Mouse (Mus musculus): ENCODE results near the gene Aldh2.
"Not testable (repeated sequence)": the region's sequence is repeated elsewhere in the genome, so short reads cannot be mapped to it uniquely, and the experiment has no call there.

The Aldh2 gene

DNA sequence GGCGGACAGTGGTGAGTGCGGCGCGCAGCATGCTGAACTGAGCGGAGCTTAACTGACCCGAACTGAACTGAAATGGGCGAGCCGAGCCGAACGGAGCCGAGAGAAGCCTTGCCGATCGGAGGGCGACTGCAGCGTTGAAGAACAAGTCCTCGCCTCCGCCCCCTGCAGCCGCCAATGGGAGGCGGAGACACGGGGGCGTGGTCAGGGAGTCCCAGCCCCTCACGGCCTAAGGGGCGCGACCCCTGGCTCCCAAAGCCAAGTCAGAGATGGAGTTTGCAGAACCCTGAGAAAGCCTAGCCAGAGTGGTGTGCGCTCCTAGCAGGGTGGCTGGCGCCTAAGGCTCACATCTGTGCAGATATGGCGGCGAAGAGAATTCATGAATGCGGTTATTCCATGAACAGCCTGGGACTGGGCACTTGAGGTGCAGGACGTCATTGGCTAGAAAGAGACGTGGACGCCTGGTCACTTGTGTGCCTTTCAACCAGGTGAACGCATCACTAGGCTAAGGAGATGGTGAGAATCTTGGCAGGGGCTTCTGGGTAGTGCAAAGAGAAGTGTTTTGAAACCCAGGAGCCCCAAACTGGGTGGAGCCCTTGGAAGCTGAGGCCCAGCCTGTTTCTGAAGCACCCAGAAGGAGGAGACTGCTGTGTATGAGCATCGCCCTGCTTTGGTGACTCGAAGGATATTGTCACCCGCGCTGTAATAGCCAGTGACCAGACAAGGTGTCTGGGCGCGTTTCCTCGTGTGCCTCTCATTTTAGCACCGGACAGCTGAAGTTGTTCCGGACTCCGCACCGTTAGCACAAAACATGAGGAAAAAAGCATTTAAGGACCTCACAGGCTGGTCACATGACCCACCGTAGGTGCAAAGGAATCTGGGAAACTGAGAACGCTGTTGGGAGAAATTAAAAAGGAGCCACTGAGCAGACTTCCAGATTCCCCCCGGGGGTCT lies at the start of gene Aldh2:
TSS of gene Aldh2 (minus strand) at position 374 of the 951 bp plus-strand sequence.
- peak; percentile 61; the same call in 1 of the 2 replicates for ATAC-seq (ENCODE audit: insufficient number of reproducible peaks, low FRiP score, low TSS enrichment)

DNA sequence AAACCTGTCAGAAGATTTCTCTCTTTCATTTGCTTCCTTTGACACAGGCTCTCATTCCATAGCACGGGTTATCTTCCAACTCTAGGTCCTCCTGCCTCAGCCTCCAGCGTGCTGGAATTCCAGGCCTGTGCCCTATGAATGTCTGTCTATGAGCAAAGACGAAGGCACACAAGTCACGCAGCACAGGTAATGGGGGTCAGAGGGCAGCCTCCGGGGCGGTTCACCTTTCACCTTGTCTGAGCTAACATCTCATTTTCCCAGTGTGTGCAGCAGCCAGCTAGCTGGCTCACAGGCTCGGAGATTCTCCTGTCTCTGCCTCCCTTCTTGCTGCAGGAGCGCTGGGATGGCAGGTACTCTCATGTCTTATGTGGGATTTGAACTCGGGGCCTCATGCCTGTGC lies 46.0 kb upstream of the Aldh2 start:
- no peak for ATAC-seq (ENCODE audit: insufficient number of reproducible peaks, low FRiP score, low TSS enrichment)

DNA sequence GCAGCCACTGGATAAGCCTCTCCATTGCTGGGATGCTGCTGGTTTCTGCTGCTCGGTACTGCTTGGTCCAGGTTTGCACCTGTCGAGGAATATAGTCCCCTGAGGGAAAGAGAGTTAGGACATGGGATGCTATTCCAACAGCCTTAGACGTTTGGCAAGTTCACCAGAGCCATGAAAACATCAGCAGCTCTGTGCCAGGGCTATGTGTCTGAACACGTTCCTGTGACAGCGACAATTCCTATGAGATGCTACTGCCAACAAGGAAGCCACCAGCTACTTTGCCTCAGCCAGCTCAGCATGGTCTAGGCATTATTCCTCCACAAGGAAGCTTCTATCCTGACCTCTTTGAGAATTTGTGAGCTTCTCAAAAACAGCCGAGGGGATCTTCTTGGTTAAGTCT lies 43.7 kb upstream of the Aldh2 start:
- no peak for ATAC-seq (ENCODE audit: insufficient number of reproducible peaks, low FRiP score, low TSS enrichment)

DNA sequence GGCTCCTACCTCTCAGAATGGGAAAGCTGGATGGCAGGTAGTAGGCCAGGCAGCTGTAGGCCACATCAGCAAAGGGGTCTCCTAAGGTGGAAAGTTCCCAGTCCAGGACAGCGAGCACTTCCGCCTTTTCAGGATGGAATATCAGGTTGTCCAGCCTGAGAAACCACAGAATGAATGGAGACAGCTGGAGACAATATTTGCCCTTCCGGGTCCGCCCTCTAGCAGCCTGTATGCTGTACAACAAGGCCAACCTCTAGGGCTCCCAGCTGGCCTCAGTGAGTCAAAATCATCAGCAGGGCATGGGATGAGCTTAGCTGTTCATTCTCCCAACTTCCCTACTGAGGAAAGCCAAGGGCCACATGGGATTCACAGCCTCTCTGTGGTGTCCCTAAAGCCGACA lies 41.0 kb upstream of the Aldh2 start:
- no peak for ATAC-seq (ENCODE audit: insufficient number of reproducible peaks, low FRiP score, low TSS enrichment)

DNA sequence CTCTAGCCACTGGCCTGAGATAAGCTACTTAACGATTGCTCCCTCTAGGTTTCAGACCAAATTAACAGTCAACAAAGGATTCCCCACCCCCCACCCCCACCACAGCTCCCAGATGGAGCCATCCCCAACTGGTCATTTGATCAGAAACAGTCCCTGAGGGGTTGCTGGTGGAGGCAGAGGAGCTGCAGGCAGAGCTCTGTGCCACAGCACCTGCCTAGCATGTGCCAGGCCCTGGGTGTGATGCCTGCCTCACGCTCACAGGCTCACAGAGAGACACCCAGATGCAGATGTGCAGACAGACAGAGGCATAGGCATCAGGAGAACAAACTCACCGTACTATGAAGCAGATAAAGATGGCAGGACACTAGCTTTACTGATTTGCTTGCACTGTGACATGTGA lies 39.2 kb upstream of the Aldh2 start:
- ATAC-seq (ENCODE audit: insufficient number of reproducible peaks, low FRiP score, low TSS enrichment), result no peak

DNA sequence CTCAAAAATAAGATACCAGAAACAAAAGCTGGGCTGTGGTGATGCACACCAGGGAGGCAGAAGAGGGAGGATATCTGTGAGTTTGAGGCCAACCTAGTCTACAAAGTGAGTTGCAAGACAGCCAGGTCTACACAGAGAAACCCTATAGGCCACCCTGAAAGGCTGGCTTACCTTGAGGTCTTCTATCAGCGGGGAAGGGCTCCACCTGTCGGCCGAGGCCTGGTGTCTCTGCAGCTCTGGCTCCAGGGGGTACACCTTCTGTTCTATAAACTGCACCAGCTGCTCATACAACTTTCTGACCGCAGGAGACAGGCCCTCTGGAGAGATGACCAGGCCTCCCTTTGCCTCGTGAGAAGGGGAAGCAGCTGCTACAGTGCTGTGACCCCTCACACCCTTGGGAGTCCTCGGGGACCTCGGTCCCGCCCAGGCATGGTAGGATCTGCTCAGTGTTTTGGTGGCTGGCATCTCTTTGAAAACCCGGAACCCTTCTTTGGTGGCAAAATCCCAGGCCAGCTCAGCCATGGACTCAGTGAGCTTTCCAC lies 37.6 kb upstream of the Aldh2 start:
- ATAC-seq (ENCODE audit: insufficient number of reproducible peaks, low FRiP score, low TSS enrichment), result not testable (repeated sequence)

DNA sequence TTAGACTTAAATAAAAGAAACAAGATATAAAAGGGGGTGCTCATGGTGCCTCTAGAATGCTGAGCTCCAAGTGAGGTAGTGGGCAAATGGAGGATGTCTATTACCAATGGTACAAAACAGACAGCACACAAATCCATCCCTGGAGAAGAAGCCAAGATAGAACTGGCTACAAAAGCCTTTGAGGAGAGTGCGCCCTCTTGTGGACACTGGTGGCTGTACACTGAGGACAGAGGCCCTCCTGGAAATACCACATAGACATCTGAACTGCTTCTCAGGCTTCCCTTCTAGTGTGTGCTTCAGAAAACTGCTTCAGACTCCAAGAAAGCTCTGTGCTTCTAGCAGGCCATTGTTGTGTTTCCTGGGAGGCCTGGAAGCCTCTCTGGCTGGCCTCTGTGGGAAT lies 34.2 kb upstream of the Aldh2 start:
- ATAC-seq (ENCODE audit: insufficient number of reproducible peaks, low FRiP score, low TSS enrichment), result no peak; the same call in 1 of the 2 replicates

DNA sequence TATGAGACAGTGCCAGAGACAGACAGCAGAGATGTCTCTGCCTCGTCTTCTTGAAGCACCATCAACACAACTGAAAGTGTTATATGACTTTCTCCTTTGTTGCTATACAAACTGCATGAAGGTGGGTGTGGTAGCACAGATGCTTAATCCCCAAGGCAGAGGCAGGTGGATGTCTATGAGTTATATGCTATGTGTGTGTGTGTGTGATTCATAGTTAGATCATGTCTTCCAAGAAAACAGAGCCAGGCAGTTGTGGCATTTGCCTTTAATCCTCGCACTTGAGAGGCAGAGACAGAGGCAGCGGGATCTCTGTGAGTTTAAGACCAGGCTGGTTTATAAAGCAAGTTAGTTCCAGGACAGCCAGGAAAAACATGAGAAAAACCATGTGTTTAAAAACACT lies 29.6 kb upstream of the Aldh2 start:
- ATAC-seq (ENCODE audit: insufficient number of reproducible peaks, low FRiP score, low TSS enrichment), result no peak

DNA sequence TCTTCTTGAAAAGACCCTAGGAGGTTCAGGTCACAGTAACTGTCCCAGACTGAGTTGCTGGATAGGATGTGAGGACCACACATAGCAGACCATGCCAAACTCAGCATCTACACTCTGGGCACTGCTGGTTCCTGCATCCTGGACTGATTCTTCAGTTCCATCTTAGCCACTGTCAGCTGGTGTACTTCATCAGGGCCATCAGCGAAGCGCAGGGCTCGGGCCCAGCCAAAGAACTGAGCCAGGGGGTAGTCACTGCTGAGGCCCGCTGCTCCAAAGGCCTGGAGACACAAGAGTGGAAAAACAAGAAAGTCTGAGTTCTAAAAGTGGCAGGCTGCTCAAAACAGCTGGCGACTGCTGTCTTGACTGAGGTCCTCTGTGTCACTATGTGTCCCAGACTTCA lies 27.5 kb upstream of the Aldh2 start:
- no peak for ATAC-seq (ENCODE audit: insufficient number of reproducible peaks, low FRiP score, low TSS enrichment)

DNA sequence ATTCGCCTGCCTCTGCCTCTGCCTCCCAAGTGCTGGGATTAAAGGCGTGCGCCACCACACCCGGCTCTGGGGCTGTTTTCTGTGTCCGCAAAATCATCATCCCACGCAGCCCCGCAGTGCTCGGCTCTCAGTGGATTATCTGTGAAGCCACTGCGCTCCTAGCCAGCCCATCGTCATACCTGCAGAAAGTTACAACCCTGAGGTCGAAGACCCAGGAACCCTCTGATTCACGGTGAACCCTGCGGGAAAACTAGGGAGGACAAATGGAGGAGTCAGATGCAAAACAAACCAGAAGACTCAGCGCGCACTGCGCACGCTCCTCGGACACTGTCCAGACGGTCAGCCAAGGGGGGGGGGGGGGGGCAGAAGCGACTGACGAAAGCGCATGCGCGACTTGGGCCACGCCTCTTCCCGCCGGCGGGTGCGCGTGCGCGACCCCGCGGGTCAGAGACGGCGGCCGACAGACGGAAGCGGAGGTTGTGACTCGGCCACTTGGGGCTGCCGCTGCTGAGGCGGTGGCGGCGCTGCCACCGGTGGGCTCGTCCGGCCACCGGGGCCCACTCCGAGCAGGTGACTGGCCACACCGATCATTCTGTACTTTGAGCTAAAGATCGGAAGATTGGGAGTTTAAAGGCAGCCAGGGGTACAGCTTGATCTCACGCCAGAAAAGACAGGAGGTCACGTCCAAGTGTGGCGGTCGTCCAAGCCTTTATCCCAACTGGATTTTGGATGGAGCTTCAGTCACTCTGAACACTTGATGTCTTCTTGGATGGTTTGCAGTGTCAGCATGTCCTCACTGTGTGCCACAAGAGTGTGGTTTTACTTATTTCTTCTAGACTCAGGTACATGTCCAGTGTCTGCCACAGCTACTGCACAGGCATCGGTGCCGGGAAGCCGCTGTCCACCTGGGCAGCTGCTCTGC lies 25.2 kb upstream of the Aldh2 start, which contains the start of gene Acad12:
TSS of gene Acad12 (minus strand) at position 347 of the 922 bp plus-strand sequence.
- ATAC-seq (ENCODE audit: insufficient number of reproducible peaks, low FRiP score, low TSS enrichment), result peak; percentile 87; the same call in 1 of the 2 replicates

DNA sequence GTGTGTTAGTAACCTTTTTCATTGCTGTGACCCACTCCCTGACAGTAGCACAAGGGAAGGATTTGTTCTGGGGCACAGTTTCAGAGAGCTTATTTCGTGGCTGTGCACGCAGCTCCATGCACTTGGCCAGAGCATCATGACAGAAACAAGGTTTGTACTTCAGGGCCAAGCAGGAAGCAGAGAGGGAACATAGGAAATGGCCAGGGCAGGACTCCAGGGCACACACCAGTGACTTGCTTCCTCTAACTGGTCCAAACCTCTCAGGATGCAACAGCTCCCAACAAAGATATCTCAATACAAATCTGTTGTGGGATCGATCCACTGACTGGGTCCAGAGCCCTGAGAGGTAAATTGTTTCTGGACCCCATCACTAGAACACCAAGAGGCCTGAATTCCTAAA lies 21.3 kb upstream of the Aldh2 start:
- ATAC-seq (ENCODE audit: insufficient number of reproducible peaks, low FRiP score, low TSS enrichment), result not testable (repeated sequence)

DNA sequence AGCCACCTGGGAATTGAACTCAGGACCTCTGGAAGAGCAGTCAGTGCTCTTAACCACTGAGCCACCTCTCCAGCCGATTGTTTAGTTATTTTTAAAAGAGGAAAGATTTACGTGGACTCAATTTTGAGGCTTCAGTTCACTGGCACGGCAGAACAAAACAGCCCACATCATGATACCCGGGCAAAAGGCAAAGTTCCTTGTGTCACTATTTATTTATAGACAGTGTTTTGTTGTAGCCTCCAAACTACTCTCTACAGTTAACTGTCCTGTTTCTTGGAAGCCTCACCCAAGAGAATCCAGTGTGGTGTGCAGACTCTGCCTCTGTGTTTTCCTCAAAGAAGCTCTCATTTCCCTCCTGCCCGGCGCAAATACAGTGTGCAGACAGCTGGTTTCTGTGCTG lies 18.4 kb upstream of the Aldh2 start:
- no peak for ATAC-seq (ENCODE audit: insufficient number of reproducible peaks, low FRiP score, low TSS enrichment)

DNA sequence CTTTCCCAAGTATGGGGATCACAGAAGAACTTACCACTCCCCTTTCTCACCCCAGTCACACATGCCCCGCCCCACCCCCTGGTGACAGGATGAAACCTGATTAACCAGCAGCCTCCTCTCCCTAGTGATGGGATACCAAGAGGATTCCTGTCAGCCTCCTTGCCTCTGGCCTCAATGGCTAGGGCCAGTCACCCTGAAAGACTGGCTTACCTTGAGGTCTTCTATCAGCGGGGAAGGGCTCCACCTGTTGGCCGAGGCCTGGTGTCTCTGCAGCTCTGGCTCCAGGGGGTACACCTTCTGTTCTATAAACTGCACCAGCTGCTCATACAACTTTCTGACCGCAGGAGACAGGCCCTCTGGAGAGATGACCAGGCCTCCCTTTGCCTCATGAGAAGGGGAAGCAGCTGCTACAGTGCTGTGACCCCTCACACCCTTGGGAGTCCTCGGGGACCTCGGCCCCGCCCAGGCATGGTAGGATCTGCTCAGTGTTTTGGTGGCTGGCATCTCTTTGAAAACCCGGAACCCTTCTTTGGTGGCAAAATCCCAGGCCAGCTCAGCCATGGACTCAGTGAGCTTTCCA lies 16.0 kb upstream of the Aldh2 start:
- not testable (repeated sequence) for ATAC-seq (ENCODE audit: insufficient number of reproducible peaks, low FRiP score, low TSS enrichment)

DNA sequence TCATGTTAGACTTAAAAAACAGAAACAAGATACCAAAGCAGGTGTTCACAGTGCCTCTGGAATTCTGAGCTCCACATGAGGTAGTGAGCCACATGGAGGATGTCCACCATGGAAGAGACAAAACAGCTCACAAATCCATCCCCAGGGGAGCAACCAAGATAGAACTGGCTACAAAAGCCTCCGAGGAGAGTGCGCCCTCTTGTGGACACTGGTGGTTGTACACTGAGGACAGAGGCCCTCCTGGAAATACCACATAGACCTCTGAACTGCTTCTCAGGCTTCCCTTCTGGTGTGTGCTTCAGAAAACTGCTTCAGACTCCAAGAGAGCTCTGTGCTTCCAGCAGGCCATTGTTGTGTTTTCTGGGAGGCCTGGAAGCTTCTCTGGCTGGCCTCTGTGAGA lies 12.5 kb upstream of the Aldh2 start:
- ATAC-seq (ENCODE audit: insufficient number of reproducible peaks, low FRiP score, low TSS enrichment), result no peak

DNA sequence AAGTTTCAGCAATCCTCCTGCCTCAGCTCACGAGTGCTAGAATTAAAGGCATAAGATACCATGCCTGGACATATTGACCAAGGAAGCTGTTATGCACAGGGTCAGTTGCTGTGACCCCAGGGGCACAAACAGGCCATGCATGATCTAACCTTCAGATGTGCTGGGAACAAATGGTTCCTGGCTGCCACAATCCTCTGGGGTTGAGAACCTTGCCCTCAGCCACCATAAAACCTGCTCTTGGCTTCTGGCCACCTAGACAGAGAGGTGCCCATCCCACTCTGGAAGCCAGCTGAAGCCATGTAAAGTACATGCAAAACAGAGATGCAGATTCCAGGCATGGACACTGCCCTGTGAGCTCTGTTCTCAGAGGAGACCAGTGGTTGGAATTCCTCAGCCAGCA lies 10.2 kb upstream of the Aldh2 start:
- not testable (repeated sequence) for ATAC-seq (ENCODE audit: insufficient number of reproducible peaks, low FRiP score, low TSS enrichment)

DNA sequence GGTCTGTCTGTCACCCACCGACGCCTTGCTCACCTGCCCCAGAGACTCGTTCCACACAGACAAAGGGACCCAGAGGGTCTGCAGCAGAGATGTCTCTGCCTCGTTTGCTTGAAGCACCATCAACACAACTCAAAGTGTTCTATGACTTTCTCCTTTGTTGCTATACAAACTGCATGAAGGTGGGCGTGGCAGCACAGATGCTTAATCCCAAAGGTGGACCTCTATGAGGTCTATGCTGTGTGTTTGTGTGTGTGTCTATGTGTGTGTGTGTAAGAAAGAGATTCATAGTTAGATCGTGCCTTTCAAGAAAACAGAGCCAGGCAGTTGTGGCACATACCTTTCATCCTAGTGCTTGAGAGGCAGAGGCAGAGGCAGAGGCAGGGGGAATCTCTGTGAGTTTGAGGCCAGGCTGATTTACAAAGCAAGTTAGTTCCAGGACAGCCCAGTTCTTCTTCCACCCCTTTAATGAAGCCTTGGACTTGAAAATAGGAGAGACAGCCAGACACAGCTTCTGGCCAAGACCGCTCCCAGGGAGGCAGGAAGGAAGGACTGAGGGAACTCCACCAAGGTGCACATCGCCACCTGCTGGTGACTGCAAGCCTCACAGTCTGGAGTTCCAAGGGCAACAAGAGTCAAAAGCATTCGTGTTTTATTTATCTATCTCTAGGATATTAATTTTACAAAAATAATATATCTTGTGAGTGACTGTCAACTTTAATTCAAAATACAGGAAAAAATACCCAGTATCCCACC lies 8.1 kb upstream of the Aldh2 start:
- peak; percentile 64; the same call in 1 of the 2 replicates for ATAC-seq (ENCODE audit: insufficient number of reproducible peaks, low FRiP score, low TSS enrichment)

DNA sequence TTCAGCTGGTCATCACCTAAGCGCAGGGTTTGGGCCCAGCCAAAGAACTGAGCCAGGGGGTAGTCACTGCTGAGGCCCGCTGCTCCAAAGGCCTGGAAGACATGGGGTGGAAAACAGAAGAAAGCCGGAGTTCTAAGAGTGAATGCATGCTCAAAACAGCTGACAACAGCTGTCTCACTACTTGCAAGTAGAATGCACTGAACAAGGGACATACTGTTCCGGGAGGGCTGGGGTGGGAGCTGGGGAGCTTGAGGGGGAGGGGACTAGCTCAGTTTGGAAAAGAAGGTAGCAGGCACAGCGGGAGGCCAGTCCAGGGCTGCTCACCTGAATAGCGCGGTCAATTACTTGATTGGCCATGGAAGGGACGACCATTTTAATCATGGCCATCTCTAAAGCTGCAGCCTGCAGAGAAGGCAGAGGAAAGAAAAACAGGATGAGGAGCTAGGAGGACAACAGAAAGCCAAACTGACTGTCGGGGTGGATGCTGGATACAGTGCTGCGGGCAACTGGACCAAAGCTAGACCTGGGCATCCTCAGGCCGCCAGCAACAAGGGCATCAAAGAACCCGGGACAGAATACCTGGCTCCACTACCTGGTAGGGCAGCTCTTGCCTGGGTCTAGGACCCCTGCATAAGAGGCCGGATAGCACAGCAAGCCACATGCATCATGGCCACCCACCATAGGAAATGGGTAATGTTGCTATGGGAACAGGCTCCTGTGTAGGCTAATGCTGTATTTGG lies 5.4 kb upstream of the Aldh2 start:
- no peak for ATAC-seq (ENCODE audit: insufficient number of reproducible peaks, low FRiP score, low TSS enrichment)

DNA sequence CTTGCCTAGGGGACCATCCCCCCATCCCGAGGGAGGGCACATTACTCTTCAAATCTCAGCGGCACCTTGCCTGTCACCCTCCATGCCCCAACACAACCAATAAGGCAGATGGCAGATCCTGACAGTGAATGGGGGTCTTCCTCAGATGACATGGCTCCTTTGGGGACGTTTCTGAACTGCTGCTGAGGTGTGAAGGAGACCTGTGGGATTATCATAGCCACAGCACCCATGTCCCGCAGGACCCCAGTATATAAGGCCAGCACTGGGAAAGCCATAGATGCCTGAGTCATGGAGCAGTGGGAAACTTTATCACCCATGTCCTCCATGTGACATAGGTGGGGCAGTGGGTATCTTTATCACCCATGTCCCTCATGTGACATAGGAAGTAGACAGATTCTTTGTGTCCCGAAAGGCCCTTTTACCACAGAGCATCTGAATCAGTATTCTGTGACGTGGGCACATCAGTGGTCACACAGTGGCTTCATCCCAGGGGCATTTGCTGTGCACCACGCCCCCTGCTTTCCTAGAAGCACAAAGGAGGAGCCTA lies 4.4 kb upstream of the Aldh2 start:
- ATAC-seq (ENCODE audit: insufficient number of reproducible peaks, low FRiP score, low TSS enrichment), result no peak

DNA sequence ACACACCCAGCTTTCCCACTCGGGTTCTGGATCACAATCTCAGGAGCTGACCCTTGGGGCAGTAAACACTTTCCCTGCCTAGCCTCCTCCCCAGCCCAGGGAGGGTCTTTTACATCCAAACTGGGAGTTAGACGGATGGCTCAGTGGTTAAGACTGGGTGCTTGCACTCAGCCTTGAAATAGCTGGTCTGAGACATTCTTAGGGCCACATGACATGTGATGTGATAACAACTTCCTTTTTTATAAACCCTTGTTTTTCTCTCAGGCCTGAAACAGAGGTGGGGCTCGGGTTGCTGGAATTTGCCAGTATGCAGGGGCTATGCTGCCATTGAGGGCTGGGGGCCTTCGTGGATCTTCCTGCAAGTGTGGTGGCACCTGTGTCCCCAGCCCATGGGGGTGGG lies 3.7 kb upstream of the Aldh2 start:
- no peak for ATAC-seq (ENCODE audit: insufficient number of reproducible peaks, low FRiP score, low TSS enrichment)

All from cerebellum, adult (tissue).